Comparison of ENCODE assay signal across 25 mouse cellular contexts in genomic region chr5:148376358-148376757, GRCm38 (mm10). TPM values are rescaled to one million over a fixed set of nuclear protein-coding genes. Genes with fewer than 3 reads are reported as not detected.
DNase-seq lines count a peak whose midpoint lies in the region; ATAC-seq and TF ChIP-seq lines count a peak whose summit lies in the region.
"Had no signal": no experiment of that assay in that cellular context is flagged by ENCODE, and none has a peak within 500 bp of the region (broad histone marks: within the 10 kb centered on the region; RNA-seq: fewer than 3 reads in every experiment).

No protein-coding gene starts in this region.

- H3K4me2 ChIP-seq in hindbrain, embryonic 14.5 days (replicated peaks): no peak overlapping the region
- H3K4me2 ChIP-seq: embryonic facial prominence, embryonic 13.5 days; forebrain, embryonic 12.5 days; forebrain, embryonic 15.5 days; heart, embryonic 11.5 days; hindbrain, embryonic 12.5 days; intestine, embryonic 15.5 days had no signal

- H3K9me3 ChIP-seq in hindbrain, embryonic 14.5 days (ENCODE audit: control insufficient read depth, low read length): no peaks in the 10 kb centered on the region
- H3K9me3 ChIP-seq: embryonic facial prominence, embryonic 13.5 days; forebrain, embryonic 15.5 days; hindbrain, embryonic 12.5 days; intestine, embryonic 15.5 days had no signal

- no peak overlapping the region for H3K27ac ChIP-seq in layer of hippocampus, adult 2 months
- no peak overlapping the region for H3K27ac ChIP-seq in testis, adult 2 months (ENCODE audit: control insufficient read depth, insufficient read depth, low read depth, low read length)
- H3K27ac ChIP-seq in hindbrain, embryonic 14.5 days: no peak overlapping the region
- H3K27ac ChIP-seq: embryonic facial prominence, embryonic 10.5 days; embryonic facial prominence, embryonic 13.5 days; forebrain, embryonic 12.5 days; forebrain, embryonic 15.5 days; hindbrain, embryonic 12.5 days; intestine, embryonic 15.5 days had no signal

- ATAC-seq in granulocyte monocyte progenitor cell, adult 5-6 weeks (replicated peaks; ENCODE audit: poor library complexity, severe bottlenecking): no peak
- no peak for ATAC-seq in hindbrain, embryonic 14.5 days (ENCODE audit: low FRiP score)
- ATAC-seq: forebrain, embryonic 15.5 days; hindbrain, embryonic 16.5 days; intestine, embryonic 15.5 days had no signal

- 0 out of 2 replicates have a peak, but pooled peaks have one; percentile 24 for TF ChIP-seq CTCF in layer of hippocampus, adult 2 months (conservative IDR thresholded peaks at IDR 0.05)
- TF ChIP-seq CTCF in testis, adult 2 months (IDR thresholded peaks at IDR 0.05; ENCODE audit: control insufficient read depth, insufficient read depth, insufficient replicate concordance, low read depth, low read length): peak; percentile 55; the same call in 1 of the 2 replicates

- H3K9ac ChIP-seq in hindbrain, embryonic 14.5 days: no peak overlapping the region
- H3K9ac ChIP-seq: embryonic facial prominence, embryonic 13.5 days; forebrain, embryonic 12.5 days; forebrain, embryonic 15.5 days; hindbrain, embryonic 12.5 days; intestine, embryonic 15.5 days had no signal

- no peak overlapping the region for H3K4me3 ChIP-seq in layer of hippocampus, adult 2 months
- no peak overlapping the region for H3K4me3 ChIP-seq in testis, adult 2 months (ENCODE audit: control insufficient read depth, low read depth, low read length)
- no peak overlapping the region for H3K4me3 ChIP-seq in hindbrain, embryonic 14.5 days (replicated peaks; ENCODE audit: low read length)
- H3K4me3 ChIP-seq: embryonic facial prominence, embryonic 10.5 days; embryonic facial prominence, embryonic 13.5 days; erythroblast, embryonic 14.5 days; forebrain, embryonic 12.5 days; forebrain, embryonic 15.5 days; hindbrain, embryonic 12.5 days; intestine, embryonic 15.5 days had no signal

- no peak for TF ChIP-seq POLR2A in testis, adult 2 months (IDR thresholded peaks at IDR 0.05; ENCODE audit: control insufficient read depth, low read depth, low read length)

- H3K4me1 ChIP-seq in testis, adult 2 months (ENCODE audit: control insufficient read depth, insufficient read depth, low read length): peaks cover 8% of the 10 kb centered on the region
- H3K4me1 ChIP-seq in hindbrain, embryonic 14.5 days (replicated peaks; ENCODE audit: control insufficient read depth, insufficient read depth, low read length): no peaks in the 10 kb centered on the region
- H3K4me1 ChIP-seq: forebrain, embryonic 12.5 days; forebrain, embryonic 15.5 days; hindbrain, embryonic 12.5 days had no signal

- no peak for DNase-seq in layer of hippocampus, adult 2 months (ENCODE audit: low spot score in 2 of 2)
- DNase-seq in layer of hippocampus, adult 9-10 months (ENCODE audit: low spot score): no peak
- DNase-seq in testis, postnatal 10 days (ENCODE audit: low spot score): no peak
- DNase-seq in R1 (ENCODE audit: low read depth, low spot score): peak; percentile 56
- DNase-seq in hindbrain, embryonic 14.5 days (ENCODE audit: low spot score): no peak
- DNase-seq: adrenal gland, adult 2 months; adrenal gland, postnatal 25 days; B cell, adult 2 months; cerebellum, adult 11-12 months; cerebellum, adult 8-10 months; cerebellum, postnatal 10 days; cerebellum, postnatal 36 days; embryo, embryonic 11 days; gastrocnemius, postnatal 25 days had no signal

- WGBS in hindbrain, embryonic 14.5 days: 97% methylated on average over 8 of the region's 8 CpGs

- H3K27me3 ChIP-seq in testis, adult 2 months (ENCODE audit: control insufficient read depth, insufficient read depth, low read length): no peaks in the 10 kb centered on the region
- no peaks in the 10 kb centered on the region for H3K27me3 ChIP-seq in hindbrain, embryonic 14.5 days (ENCODE audit: control insufficient read depth, insufficient read depth, low read length)
- H3K27me3 ChIP-seq: embryonic facial prominence, embryonic 13.5 days; forebrain, embryonic 12.5 days; forebrain, embryonic 15.5 days; hindbrain, embryonic 12.5 days; intestine, embryonic 15.5 days had no signal

- no peaks in the 10 kb centered on the region for H3K36me3 ChIP-seq in testis, adult 2 months (ENCODE audit: control insufficient read depth, insufficient read depth, low read length)
- H3K36me3 ChIP-seq in hindbrain, embryonic 14.5 days (replicated peaks; ENCODE audit: control insufficient read depth, insufficient read depth): no peaks in the 10 kb centered on the region
- H3K36me3 ChIP-seq: embryonic facial prominence, embryonic 13.5 days; forebrain, embryonic 15.5 days; hindbrain, embryonic 12.5 days had no signal

RNA-seq across cellular contexts. Expression of gene Slc7a1, which starts 23.3 kb away (rescaled TPM):
- 10 to 100 TPM; 24.4 to 25.9 TPM for total RNA-seq in layer of hippocampus, adult 2 months (2021)
- polyA plus RNA-seq in testis, adult 2 months (2012; rRNA removed): 8.9 and 10.5 TPM in 2 replicates
- total RNA-seq in granulocyte monocyte progenitor cell, adult 5-6 weeks (2014; fragmentation: Nextera tagmentation): 25.1 and 39.0 TPM in 2 replicates
- 20.8 and 23.1 TPM in 2 replicates for total RNA-seq in granulocyte monocyte progenitor cell, adult 5-6 weeks (2017)
- 58.4 and 59.0 TPM in 2 replicates for polyA plus RNA-seq in hindbrain, embryonic 14.5 days (2014; fragmentation: Nextera tagmentation; extraction: Ambion mirVana)
